Mouse (Mus musculus): ENCODE results near the gene Tnrc18. TPM values are rescaled to one million over a fixed set of nuclear protein-coding genes. Genes with fewer than 3 reads are reported as not detected.

Tnrc18 gene
- polyA plus RNA-seq, 2 experiments from 2014 or later, result 4.1 to 4.3 TPM

- ATAC-seq, result no peak
These were observed 46.4 kb downstream of the Tnrc18 start for GRCm38 (mm10) chr5:142771034-142771433.

- ATAC-seq, result no peak
These were observed 47.8 kb downstream of the Tnrc18 start for GRCm38 (mm10) chr5:142769641-142770040.

GRCm38 (mm10) chr5:142768352-142769267 is 48.9 kb downstream of the Tnrc18 start:
- ATAC-seq, result no peak

GRCm38 (mm10) chr5:142767937-142768336 is 49.5 kb downstream of the Tnrc18 start:
- ATAC-seq, result no peak

- no peak for ATAC-seq
These were observed 50.8 kb downstream of the Tnrc18 start for GRCm38 (mm10) chr5:142766708-142767107.

- ATAC-seq, result no peak
These were observed 52.6 kb downstream of the Tnrc18 start for GRCm38 (mm10) chr5:142764889-142765288.

- ATAC-seq, result no peak
These were observed 53.2 kb downstream of the Tnrc18 start for GRCm38 (mm10) chr5:142764306-142764705.

GRCm38 (mm10) chr5:142762082-142762807 is 55.2 kb downstream of the Tnrc18 start:
- ATAC-seq, result no peak

- no peak for ATAC-seq
These were observed 56.0 kb downstream of the Tnrc18 start for GRCm38 (mm10) chr5:142761326-142761983.

- no peak for ATAC-seq
These were observed 57.7 kb downstream of the Tnrc18 start for GRCm38 (mm10) chr5:142759786-142760185.

GRCm38 (mm10) chr5:142752241-142752640 is 65.2 kb downstream of the Tnrc18 start:
- no peak for ATAC-seq

GRCm38 (mm10) chr5:142750173-142750572 is 67.3 kb downstream of the Tnrc18 start:
- no peak for ATAC-seq

- ATAC-seq, result no peak
These were observed 70.3 kb downstream of the Tnrc18 start for GRCm38 (mm10) chr5:142747026-142747629.

- ATAC-seq, result no peak
These were observed 77.5 kb downstream of the Tnrc18 start for GRCm38 (mm10) chr5:142739941-142740340.

- no peak for ATAC-seq
These were observed 85.5 kb downstream of the Tnrc18 start for GRCm38 (mm10) chr5:142731916-142732315.

GRCm38 (mm10) chr5:142730295-142730694 is 87.2 kb downstream of the Tnrc18 start:
- no peak for ATAC-seq

- ATAC-seq, result no peak
These were observed 89.2 kb downstream of the Tnrc18 start for GRCm38 (mm10) chr5:142728301-142728700.

GRCm38 (mm10) chr5:142726748-142727147 is 90.7 kb downstream of the Tnrc18 start:
- ATAC-seq, result no peak

GRCm38 (mm10) chr5:142724265-142724664 is 93.2 kb downstream of the Tnrc18 start:
- ATAC-seq, result no peak

- peak; percentile 68 for ATAC-seq
These were observed 93.8 kb downstream of the Tnrc18 start for GRCm38 (mm10) chr5:142723520-142724133.

GRCm38 (mm10) chr5:142719897-142720296 is 97.6 kb downstream of the Tnrc18 start:
- ATAC-seq, result no peak

GRCm38 (mm10) chr5:142718486-142718885 is 99.0 kb downstream of the Tnrc18 start:
- ATAC-seq, result no peak

Data from activated CD4-positive, CD25-positive, alpha-beta regulatory T cell, adult 4 months (primary cell).